Mouse (Mus musculus) heart, embryonic 10.5 days (tissue): ENCODE results near the gene Rprml. TPM values are rescaled to one million over a fixed set of nuclear protein-coding genes. Genes with fewer than 3 reads are reported as not detected.
A peak's percentile ranks its signal among the peaks of the same experiment; 100 is the strongest.

Experiments used
- DNase-seq: peaks from one replicate; pipeline ENCODE4 v3.0.0-alpha.2; 2017; ENCODE audit warnings: low spot score
- H3K27ac ChIP-seq: fragments of 300-500 bp; sonication (generic); 2 replicates; pipeline ENCODE4 v1.5.1; 2016; ENCODE audit warnings: mild to moderate bottlenecking
- H3K27me3 ChIP-seq: fragments of 300-500 bp; sonication (generic); 2 replicates; pipeline ENCODE4 v1.6.1; 2016; ENCODE audit warnings: mild to moderate bottlenecking; ENCODE audit not compliant: poor library complexity, insufficient read depth, severe bottlenecking
- H3K36me3 ChIP-seq: fragments of 300-500 bp; sonication (generic); 2 replicates; pipeline ENCODE4 v1.6.1; 2016; ENCODE audit warnings: mild to moderate bottlenecking, moderate library complexity
- H3K4me1 ChIP-seq: fragments of 300-500 bp; sonication (generic); 2 replicates; pipeline ENCODE4 v1.6.1; 2016; ENCODE audit warnings: mild to moderate bottlenecking
- H3K4me3 ChIP-seq: fragments of 300-500 bp; sonication (generic); 2 replicates; pipeline ENCODE4 v1.5.1; 2016; ENCODE audit warnings: mild to moderate bottlenecking, moderate library complexity
- H3K9me3 ChIP-seq: fragments of 300-500 bp; sonication (generic); 2 replicates; pipeline ENCODE4 v1.6.1; 2016; ENCODE audit warnings: mild to moderate bottlenecking, moderate library complexity
- WGBS: fragments of 180-500 bp; shearing (Covaris S2); methylation state at CpG from one replicate; pipeline ENCODE4 v1.1.7; 2016; 5-methylcytosine and 5-hydroxymethylcytosine counted together
- polyA plus RNA-seq: library from polyadenylated mRNA; unstranded; fragments of >200 nt; fragmentation: Nextera tagmentation; extraction: Ambion mirVana; gene quantifications from 2 replicates; pipeline ENCODE4 v1.2.1, GENCODE M21; 2016

Gene Rprml
- polyA plus RNA-seq, 1 experiment from 2014 or later: 0.48 TPM

DNA sequence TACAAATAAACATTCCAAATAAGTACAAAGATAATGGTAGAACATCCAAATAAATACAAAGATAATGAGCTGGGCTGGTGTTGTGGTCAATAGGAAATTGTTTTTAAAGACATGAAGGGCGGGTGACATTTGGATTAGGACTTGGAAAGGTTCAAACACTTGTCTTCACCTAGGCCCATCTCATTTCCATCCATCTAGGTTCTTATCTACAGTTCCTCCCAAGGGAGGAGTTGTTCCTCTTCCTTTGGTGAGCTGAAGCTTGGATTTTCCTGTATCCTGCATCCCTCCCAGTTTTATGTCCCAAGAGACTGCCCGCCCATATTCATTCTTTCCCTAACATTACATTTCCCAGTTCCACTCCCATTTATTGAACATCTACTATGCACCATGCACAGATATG is 48.9 kb downstream of the Rprml start:
- Histone ChIP-seq H3K4me1 (peaks cover 6% of the 10 kb centered on the region; the same call in 1 of the 2 replicates), H3K27me3 (no peaks in the 10 kb centered on the region), H3K9me3 (no peaks in the 10 kb centered on the region), H3K27ac (peak overlapping the region; percentile 96), H3K4me3 (peak overlapping the region; percentile 67), H3K36me3 (no peaks in the 10 kb centered on the region)
- no peak for DNase-seq
- 74% methylated on average over 2 of the region's 2 CpGs for WGBS

Other genes with a start within 250 kb of the Rprml start
- 6.7 and 6.9 TPM in 2 replicates for gene Plekhm1, start 236.9 kb upstream of the Rprml start, polyA plus RNA-seq
- not detected in 2 replicates for gene Lrrc37a, start 145.0 kb upstream of the Rprml start, polyA plus RNA-seq
- not detected in 2 replicates for gene Gm884, start 28.4 kb upstream of the Rprml start, polyA plus RNA-seq
- gene Lyzl6, start 10.7 kb upstream of the Rprml start, polyA plus RNA-seq: not detected in 2 replicates
- 80.1 and 86.4 TPM in 2 replicates for gene Gosr2, start 48.3 kb downstream of the Rprml start, polyA plus RNA-seq
- 1.2 and 1.6 TPM in 2 replicates for gene Wnt9b, start 100.3 kb downstream of the Rprml start, polyA plus RNA-seq
- 0.28 and 1.5 TPM in 2 replicates for gene Wnt3, start 124.6 kb downstream of the Rprml start, polyA plus RNA-seq